Mouse (Mus musculus) forebrain, embryonic 13.5 days (tissue): ENCODE results near the gene Cdc42ep3. TPM values are rescaled to one million over a fixed set of nuclear protein-coding genes. Genes with fewer than 3 reads are reported as not detected.

Experiments
- ATAC-seq: fragments of 200-750 bp; cut with Nextera tagmentation; 2 replicates; pipeline ENCODE4 v1.8.0; 2017
- H3K27ac ChIP-seq: fragments of 300-500 bp; sonication (generic); 2 replicates; pipeline ENCODE4 v1.5.1; 2015; ENCODE audit warnings: inconsistent platforms, mild to moderate bottlenecking, moderate library complexity
- H3K27me3 ChIP-seq: fragments of 300-500 bp; sonication (generic); 2 replicates; pipeline ENCODE4 v1.6.1; 2015; ENCODE audit warnings: mild to moderate bottlenecking, inconsistent platforms
- H3K36me3 ChIP-seq: fragments of 300-500 bp; sonication (generic); 2 replicates; pipeline ENCODE4 v1.6.1; 2015; ENCODE audit warnings: mild to moderate bottlenecking, inconsistent platforms; ENCODE audit not compliant: poor library complexity, severe bottlenecking
- H3K4me1 ChIP-seq: fragments of 300-500 bp; sonication (generic); 2 replicates; pipeline ENCODE4 v1.6.1; 2015; ENCODE audit warnings: inconsistent platforms
- H3K4me2 ChIP-seq: fragments of 300-500 bp; sonication (generic); 2 replicates; pipeline ENCODE4 v1.6.1; 2015; ENCODE audit warnings: inconsistent platforms, mild to moderate bottlenecking, moderate library complexity
- H3K4me3 ChIP-seq: fragments of 300-500 bp; sonication (generic); 2 replicates; pipeline ENCODE4 v1.5.1; 2015; ENCODE audit warnings: mild to moderate bottlenecking, inconsistent platforms
- H3K9ac ChIP-seq: fragments of 300-500 bp; sonication (generic); 2 replicates; pipeline ENCODE4 v1.6.1; 2015; ENCODE audit warnings: mild to moderate bottlenecking, inconsistent platforms
- H3K9me3 ChIP-seq: fragments of 300-500 bp; sonication (generic); replicated peaks from 2 replicates; pipeline ENCODE4 v1.6.1; 2016; ENCODE audit warnings: inconsistent platforms
- WGBS: fragments of 180-500 bp; shearing (Covaris S2); methylation state at CpG from one replicate; pipeline ENCODE4 v1.1.7; 2015; 5-methylcytosine and 5-hydroxymethylcytosine counted together
- polyA plus RNA-seq: library from polyadenylated mRNA; unstranded; fragments of >200 nt; fragmentation: Nextera tagmentation; extraction: Ambion mirVana; gene quantifications from 2 replicates; pipeline ENCODE4 v1.2.1, GENCODE M21; 2015

Cdc42ep3 gene
- polyA plus RNA-seq, 1 experiment from 2014 or later = 33.5 TPM

GRCm38 (mm10) chr17:79356071-79356601 is 1.2 kb upstream of the Cdc42ep3 start:
- H3K27me3 ChIP-seq = peaks cover 14% of the 10 kb centered on the region
- no peak overlapping the region for H3K27ac ChIP-seq
- H3K4me1 ChIP-seq = peaks cover 21% of the 10 kb centered on the region
- peak; percentile 23 for ATAC-seq
- peak overlapping the region; percentile 78 for H3K4me2 ChIP-seq
- peak overlapping the region; percentile 77 for H3K9ac ChIP-seq
- H3K4me3 ChIP-seq = peak overlapping the region; percentile 71
- H3K36me3 ChIP-seq = no peaks in the 10 kb centered on the region
- 14% methylated on average over 24 of the region's 24 CpGs for WGBS
- no peaks in the 10 kb centered on the region for H3K9me3 ChIP-seq

GRCm38 (mm10) chr17:79355271-79355991 is 540 bp upstream of the Cdc42ep3 start:
- Histone ChIP-seq H3K4me2 (peak overlapping the region; percentile 78), H3K9me3 (no peaks in the 10 kb centered on the region), H3K36me3 (no peaks in the 10 kb centered on the region), H3K9ac (peak overlapping the region; percentile 77), H3K27me3 (peaks cover 14% of the 10 kb centered on the region), H3K27ac (peak overlapping the region; percentile 89), H3K4me1 (peaks cover 26% of the 10 kb centered on the region), H3K4me3 (peak overlapping the region; percentile 71)
- under 1% methylated on average over 53 of the region's 59 CpGs for WGBS
- peak; percentile 82 for ATAC-seq

- peaks cover 14% of the 10 kb centered on the region for H3K27me3 ChIP-seq
- peak overlapping the region; percentile 78 for H3K4me2 ChIP-seq
- WGBS = 2% methylated on average over 6 of the region's 6 CpGs
- no peaks in the 10 kb centered on the region for H3K36me3 ChIP-seq
- H3K9me3 ChIP-seq = no peaks in the 10 kb centered on the region
- no peak for ATAC-seq
- peak overlapping the region; percentile 77 for H3K9ac ChIP-seq
- peak overlapping the region; percentile 71 for H3K4me3 ChIP-seq
- H3K27ac ChIP-seq = peak overlapping the region; percentile 89
- peaks cover 26% of the 10 kb centered on the region for H3K4me1 ChIP-seq
Measured at GRCm38 (mm10) chr17:79354174-79354443, 782 bp downstream of the Cdc42ep3 start.

GRCm38 (mm10) chr17:79353446-79354173 is 1.3 kb downstream of the Cdc42ep3 start:
- 5% methylated on average over 16 of the region's 16 CpGs for WGBS
- peak overlapping the region; percentile 89 for H3K27ac ChIP-seq

GRCm38 (mm10) chr17:79350751-79351191 is 4.1 kb downstream of the Cdc42ep3 start:
- Histone ChIP-seq H3K4me2 (no peak overlapping the region), H3K27ac (no peak overlapping the region), H3K9ac (no peak overlapping the region), H3K9me3 (no peaks in the 10 kb centered on the region), H3K4me1 (peaks cover 26% of the 10 kb centered on the region), H3K4me3 (no peak overlapping the region), H3K36me3 (no peaks in the 10 kb centered on the region), H3K27me3 (no peaks in the 10 kb centered on the region; the same call in 1 of the 2 replicates)
- 76% methylated on average over 11 of the region's 11 CpGs for WGBS
- no peak for ATAC-seq

More at GRCm38 (mm10) chr17:79353446-79354173, 1.3 kb downstream of the Cdc42ep3 start:
- peaks cover 10% of the 10 kb centered on the region for H3K27me3 ChIP-seq
- peak overlapping the region; percentile 78 for H3K4me2 ChIP-seq
- H3K9me3 ChIP-seq = no peaks in the 10 kb centered on the region
- H3K4me3 ChIP-seq = peak overlapping the region; percentile 71
- ATAC-seq = peak; percentile 17; the same call in 1 of the 2 replicates
- no peaks in the 10 kb centered on the region for H3K36me3 ChIP-seq
- peak overlapping the region; percentile 77 for H3K9ac ChIP-seq
- H3K4me1 ChIP-seq = peaks cover 26% of the 10 kb centered on the region

GRCm38 (mm10) chr17:79349371-79349770 is 5.5 kb downstream of the Cdc42ep3 start:
- Histone ChIP-seq H3K36me3 (no peaks in the 10 kb centered on the region), H3K9ac (no peak overlapping the region), H3K4me1 (peaks cover 25% of the 10 kb centered on the region), H3K9me3 (no peaks in the 10 kb centered on the region), H3K4me2 (no peak overlapping the region), H3K27me3 (no peaks in the 10 kb centered on the region), H3K4me3 (no peak overlapping the region), H3K27ac (no peak overlapping the region)
- no peak for ATAC-seq
- 92% methylated on average over 4 of the region's 4 CpGs for WGBS

- peaks cover 20% of the 10 kb centered on the region for H3K4me1 ChIP-seq
- H3K27ac ChIP-seq = no peak overlapping the region
- 90% methylated on average over 7 of the region's 7 CpGs for WGBS
- no peaks in the 10 kb centered on the region for H3K9me3 ChIP-seq
- no peaks in the 10 kb centered on the region for H3K27me3 ChIP-seq
- ATAC-seq = no peak
- H3K9ac ChIP-seq = no peak overlapping the region
- H3K4me2 ChIP-seq = no peak overlapping the region
- H3K4me3 ChIP-seq = no peak overlapping the region
- no peaks in the 10 kb centered on the region for H3K36me3 ChIP-seq
Measured at GRCm38 (mm10) chr17:79347920-79348589, 6.8 kb downstream of the Cdc42ep3 start.

- no peaks in the 10 kb centered on the region for H3K9me3 ChIP-seq
- H3K27me3 ChIP-seq = no peaks in the 10 kb centered on the region
- H3K9ac ChIP-seq = no peak overlapping the region
- peaks cover 21% of the 10 kb centered on the region for H3K4me1 ChIP-seq
- H3K4me2 ChIP-seq = no peak overlapping the region
- no peaks in the 10 kb centered on the region for H3K36me3 ChIP-seq
- H3K4me3 ChIP-seq = no peak overlapping the region
- no peak overlapping the region for H3K27ac ChIP-seq
- 89% methylated on average over 4 of the region's 4 CpGs for WGBS
- no peak for ATAC-seq
Measured at GRCm38 (mm10) chr17:79347291-79347690, 7.6 kb downstream of the Cdc42ep3 start.

GRCm38 (mm10) chr17:79345001-79345709 is 9.7 kb downstream of the Cdc42ep3 start:
- no peak overlapping the region for H3K9ac ChIP-seq
- no peaks in the 10 kb centered on the region for H3K9me3 ChIP-seq
- whole genome bisulfite sequencing = 91% methylated on average over 25 of the region's 25 CpGs
- no peaks in the 10 kb centered on the region for H3K27me3 ChIP-seq
- H3K4me3 ChIP-seq = no peak overlapping the region
- H3K4me2 ChIP-seq = no peak overlapping the region
- H3K4me1 ChIP-seq = peaks cover 15% of the 10 kb centered on the region
- ATAC-seq = no peak
- H3K27ac ChIP-seq = no peak overlapping the region
- H3K36me3 ChIP-seq = no peaks in the 10 kb centered on the region

GRCm38 (mm10) chr17:79343334-79343946 is 11.5 kb downstream of the Cdc42ep3 start:
- Histone ChIP-seq H3K4me2 (no peak overlapping the region), H3K27ac (no peak overlapping the region), H3K9me3 (no peaks in the 10 kb centered on the region), H3K4me1 (peaks cover 15% of the 10 kb centered on the region), H3K4me3 (no peak overlapping the region), H3K36me3 (no peaks in the 10 kb centered on the region), H3K27me3 (no peaks in the 10 kb centered on the region), H3K9ac (no peak overlapping the region)
- 62% methylated on average over 5 of the region's 5 CpGs for WGBS
- no peak for ATAC-seq

GRCm38 (mm10) chr17:79342639-79343333 is 12.1 kb downstream of the Cdc42ep3 start:
- Histone ChIP-seq H3K4me3 (no peak overlapping the region), H3K27me3 (no peaks in the 10 kb centered on the region), H3K9me3 (no peaks in the 10 kb centered on the region), H3K4me1 (peaks cover 15% of the 10 kb centered on the region), H3K9ac (no peak overlapping the region), H3K4me2 (no peak overlapping the region), H3K36me3 (no peaks in the 10 kb centered on the region), H3K27ac (no peak overlapping the region)
- ATAC-seq = no peak
- 36% methylated on average over 3 of the region's 3 CpGs for WGBS
